Mouse (Mus musculus) 416B (cell line): ENCODE data around the gene Dap.

Experiments used
- DNase-seq: peaks from one replicate; pipeline ENCODE4 v3.0.0; 2011; ENCODE audit warnings: low read depth

Gene Dap

DNA sequence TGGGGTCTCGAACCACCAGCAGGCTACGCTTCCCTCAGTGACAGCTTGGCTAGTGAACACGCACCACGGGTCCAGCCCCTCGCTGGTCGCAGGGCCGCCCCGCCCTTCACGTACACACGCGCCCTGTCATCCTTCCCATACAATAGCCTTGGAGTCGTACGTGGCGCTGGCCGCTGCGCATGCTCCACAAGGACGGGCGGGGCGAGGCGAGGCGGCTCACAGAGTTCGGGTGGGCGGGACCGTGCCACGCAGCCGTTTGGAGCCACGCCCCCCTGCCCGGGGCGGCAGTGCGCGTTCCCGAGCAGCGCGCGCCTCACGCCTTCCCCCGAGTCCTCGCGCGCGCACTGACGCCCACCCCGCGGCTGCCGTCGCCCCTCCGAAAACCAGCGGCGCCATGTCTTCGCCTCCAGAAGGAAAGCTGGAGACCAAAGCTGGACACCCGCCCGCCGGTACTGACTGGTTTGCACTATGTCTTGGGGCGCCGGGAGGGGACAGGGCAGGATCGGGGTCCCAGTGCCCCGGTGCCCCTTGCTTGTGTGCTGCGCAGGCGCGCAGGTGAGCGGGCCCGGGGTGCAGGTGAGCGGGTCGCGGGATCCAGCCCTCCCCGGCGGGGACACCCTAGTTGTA lies at the start of gene Dap:
Gene Dap (plus strand): TSS at position 180 of the 627 bp plus-strand sequence.
- peak; percentile 96 for DNase-seq

DNA sequence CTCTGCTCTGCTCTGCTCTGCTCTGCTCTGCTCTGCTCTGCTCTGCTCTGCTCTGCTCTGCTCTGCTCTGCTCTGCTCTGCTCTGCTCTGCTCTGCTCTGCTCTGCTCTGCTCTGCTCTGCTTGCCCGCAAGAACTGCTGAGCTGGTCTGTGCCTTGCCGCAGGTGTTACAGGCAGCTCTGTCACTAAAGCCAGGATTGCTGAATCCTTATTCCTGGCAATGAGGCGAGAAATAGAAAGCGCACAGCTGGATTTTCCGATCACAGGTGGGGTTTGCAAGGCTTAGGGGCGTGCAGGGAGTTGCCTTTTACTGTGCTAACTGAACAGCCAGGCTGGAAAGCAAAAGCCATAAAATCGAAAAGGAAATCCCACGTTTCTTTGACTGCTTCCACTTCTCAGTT lies 47.5 kb upstream of the Dap start:
- no peak for DNase-seq

DNA sequence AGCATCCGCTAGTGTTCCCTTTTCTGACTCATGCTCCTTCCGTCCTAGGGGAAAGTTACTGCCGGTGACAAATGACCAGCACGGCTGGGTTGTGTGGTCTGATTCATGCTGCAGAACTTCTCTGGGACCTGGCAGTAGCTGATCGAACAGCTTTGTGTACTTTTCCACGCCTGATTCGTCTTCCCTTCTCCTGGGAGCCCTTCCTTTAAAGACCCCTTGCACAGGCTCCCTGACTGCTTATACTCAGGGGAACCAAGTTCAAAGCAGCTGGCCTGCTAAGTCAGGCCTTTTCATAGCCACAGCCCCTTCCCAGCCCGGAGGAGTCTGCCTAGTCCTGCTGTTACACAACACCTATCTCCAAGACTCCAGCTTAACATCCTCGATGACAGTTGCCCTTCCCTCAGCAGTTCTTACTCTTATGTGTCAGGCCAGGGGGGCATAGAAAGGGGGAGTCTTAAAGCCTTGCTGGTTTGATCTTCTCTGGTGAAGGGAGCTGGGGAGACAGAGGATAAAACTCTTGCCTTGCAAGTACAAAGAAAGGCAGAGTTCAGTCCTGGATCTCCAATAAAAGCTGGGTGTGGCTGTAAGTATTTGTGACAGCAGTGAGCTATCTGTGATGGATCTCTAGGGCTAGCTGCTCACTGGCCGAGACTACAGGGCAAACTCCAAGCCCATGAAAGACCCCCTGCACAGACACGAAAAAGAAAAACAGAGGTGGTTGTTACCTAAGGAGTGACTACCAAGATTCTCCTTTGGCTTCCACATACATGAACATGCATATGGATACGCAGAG lies 39.3 kb upstream of the Dap start:
- peak; percentile 72 for DNase-seq

DNA sequence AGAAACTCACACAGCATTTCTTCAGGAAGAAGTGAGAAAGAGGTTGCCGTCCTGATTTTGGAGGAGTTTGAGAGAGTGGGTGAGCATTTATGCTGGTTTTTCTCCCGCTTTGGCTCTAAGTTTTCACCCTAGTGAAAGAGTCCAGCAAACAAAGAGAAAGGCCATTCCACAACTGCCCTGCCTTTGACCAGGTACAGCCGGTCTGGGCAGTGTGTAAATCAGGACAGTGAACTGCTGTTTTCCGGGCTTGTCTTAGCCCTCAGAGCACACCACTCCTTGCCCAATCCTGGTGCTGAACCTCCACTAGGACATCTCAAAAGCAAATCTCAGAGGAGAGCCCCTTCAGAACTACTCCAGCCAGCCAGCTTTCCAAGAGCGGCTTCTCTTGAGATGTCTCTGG lies 38.6 kb upstream of the Dap start:
- DNase-seq: no peak

DNA sequence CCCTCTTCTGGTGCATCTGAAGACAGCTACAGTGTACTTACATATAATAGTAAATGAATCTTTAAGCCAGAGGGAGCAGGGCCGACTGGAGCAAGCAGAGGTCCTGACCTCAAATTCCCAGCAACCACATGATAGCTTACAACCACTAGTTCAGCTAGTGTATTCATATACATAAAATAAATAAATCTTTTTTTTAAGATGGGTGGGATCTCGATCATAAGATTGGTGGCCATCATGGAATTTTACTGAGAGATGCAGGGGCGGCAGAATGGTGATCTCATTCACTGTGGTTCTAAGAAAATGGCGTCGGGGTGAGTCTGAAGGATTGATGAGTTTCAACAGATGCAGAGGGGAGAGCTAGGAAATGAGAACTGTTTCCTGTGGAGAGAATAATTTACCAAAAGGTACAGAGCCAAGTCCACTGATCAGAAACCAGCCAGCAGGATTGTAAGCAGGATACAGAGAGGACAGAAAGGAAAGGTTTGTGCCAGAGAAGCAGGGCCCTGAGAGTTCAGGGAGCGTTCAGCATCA lies 37.7 kb upstream of the Dap start:
- no peak for DNase-seq

DNA sequence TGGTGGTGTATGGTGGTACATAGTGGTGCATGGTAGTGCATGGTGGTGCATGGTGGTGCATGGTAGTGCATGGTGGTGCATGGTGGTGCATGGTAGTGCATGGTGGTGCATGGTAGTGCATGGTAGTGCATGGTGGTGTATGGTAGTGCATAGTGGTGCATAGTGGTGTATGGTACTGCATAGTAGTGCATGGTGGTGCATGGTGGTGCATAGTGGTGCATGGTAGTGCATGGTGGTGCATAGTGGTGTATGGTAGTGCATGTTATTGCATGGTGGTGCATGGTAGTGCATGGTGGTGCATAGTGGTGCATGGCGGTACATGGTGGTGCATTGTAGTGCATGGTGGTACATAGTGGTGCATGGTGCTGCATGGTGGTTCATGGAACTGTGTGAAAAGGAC lies 31.6 kb upstream of the Dap start:
- DNase-seq: no peak

DNA sequence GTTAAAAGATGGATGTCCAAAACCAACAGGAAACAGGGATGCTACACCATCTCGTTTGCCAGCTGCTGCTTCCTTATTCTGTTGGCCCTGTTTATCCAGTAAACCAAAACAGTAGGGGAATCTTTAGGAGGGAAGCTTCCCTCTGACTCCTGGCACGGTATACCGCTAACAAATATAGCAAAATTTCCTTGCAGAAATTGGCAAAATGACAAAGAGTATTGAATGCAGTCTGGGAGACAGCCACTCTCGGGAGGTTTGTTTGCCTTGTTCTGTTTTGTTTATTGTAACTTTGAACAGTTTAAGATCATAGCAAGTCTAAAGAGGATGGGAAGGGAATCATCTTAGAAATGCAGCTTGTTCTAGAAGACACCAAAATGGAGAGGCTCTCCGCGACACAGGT lies 28.3 kb upstream of the Dap start:
- no peak for DNase-seq

DNA sequence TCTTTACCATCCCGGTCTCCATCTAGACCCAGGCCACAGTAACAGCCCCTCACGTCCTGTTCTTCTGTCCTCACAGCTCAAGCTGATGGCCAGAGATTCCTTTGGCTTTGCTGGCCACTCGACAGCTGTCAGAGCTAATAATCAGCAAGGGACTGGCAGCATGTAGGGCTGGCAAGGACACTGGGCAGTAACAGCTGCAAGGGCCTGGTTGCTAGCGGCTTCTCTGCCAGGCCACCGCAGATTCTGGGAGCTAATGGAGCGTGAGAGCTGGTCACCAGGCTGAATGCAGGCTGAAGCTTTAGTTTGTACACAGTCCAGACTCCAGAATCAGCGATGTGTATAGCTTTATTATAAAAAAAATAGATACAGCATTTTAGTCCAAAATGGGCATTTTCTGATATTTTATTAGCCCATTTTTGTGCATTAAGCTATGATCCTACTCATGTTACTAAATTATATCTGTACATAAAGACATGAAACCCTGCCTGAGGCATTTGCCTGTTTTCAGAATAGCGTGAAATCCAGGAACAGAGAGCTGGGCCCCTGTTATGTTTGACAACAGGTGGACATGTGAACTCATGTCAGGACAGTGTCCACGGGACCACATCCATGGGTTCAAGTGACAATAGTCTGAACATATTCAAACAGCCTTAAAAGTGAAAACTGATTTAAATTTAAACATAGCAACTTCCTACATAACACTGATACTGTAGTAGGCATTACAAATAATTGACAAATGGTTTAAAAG lies 16.6 kb upstream of the Dap start:
- no peak for DNase-seq

DNA sequence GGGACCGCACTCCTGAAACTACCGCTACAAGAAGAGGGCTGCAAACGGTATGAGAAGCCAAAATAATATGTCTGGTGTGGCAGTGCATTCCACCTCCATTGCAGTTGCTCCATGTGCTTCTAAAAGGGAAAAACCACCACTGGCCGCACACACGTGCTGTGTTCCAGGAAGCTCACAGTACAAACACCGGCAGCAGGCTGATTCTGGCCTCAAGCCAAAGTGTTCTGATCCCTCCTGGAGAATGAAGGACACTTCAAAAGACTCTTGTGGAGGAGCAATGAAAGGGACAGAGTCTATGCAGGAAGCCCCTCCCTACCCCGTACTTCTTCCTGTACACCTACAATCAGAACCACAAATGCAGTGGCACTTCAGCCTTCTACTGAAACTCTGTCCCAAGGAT lies 12.2 kb upstream of the Dap start:
- no peak for DNase-seq

DNA sequence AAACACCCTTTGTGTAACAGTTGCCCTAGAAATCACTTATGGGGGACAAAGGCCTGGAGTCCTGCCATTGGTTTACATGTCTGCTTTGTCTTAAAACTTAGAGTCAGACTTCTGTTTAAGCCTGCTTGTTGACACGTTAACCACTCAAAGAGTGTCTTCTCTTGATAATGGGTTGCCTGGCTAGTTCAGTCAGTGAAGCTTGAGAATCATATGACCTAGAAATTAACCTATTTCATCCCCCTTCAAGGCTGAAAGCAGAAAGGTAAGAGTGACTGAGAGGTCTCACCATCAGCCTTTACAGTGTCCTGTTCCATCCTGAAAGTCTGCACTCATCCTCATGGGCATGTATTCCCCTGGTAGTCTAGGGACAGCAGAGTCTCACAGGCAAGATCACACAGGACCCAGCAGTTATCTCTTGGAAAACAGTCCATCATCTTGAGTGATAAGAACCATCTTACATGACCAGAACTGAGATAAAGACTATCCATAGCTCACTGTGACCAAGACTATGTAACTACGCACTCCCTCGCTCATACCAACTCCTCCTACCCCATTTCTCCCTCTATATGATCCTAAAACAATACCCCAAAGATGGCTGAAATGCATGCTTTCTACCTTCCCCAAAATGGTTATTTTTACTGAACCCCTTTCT lies 10.4 kb upstream of the Dap start:
- no peak for DNase-seq

DNA sequence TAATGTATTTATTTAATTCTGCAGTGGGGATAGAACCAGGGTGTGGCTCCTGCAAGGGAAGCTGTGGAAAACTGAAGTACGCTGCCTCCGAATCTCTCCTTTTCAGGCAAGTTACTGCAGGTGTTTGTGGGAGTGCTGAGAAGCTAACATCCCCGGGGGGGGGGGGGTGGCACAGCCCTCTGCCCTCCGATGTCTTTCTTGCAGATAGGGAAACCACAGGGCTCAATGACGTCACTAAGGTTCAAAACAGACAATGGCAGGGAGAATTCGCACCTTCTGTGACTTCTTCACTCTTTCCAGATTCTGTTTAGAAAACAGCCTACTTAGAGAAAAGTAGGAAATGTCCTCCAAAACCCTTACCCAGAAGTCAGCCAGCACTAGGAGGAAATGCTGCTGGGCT lies 1.9 kb upstream of the Dap start:
- no peak for DNase-seq

DNA sequence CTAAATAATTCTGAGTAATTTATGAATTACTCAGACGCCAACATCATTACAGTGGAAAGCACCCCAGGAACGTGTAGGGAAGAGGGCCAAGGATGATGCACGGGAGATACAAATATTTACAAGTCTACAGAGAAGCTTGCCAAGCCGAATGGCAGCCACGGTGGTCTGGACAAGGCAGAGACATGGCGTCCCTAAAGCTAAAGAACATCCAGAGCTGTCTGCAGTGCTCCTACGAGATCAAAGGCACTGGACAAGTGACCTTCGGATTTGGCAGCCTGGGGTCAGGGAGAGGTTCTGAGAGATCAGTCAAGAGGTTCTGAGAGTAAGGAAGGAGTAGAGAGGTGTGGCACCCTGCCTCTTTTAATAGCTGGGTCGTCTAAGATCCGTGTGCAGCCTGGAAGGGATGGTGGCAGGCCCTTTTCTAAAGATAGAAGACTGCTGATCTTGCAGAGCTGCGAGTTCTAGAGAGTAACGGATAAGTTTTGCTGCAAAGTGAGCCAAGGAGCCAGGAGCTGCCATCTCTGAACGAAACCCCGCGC lies 449 bp upstream of the Dap start:
- no peak for DNase-seq

DNA sequence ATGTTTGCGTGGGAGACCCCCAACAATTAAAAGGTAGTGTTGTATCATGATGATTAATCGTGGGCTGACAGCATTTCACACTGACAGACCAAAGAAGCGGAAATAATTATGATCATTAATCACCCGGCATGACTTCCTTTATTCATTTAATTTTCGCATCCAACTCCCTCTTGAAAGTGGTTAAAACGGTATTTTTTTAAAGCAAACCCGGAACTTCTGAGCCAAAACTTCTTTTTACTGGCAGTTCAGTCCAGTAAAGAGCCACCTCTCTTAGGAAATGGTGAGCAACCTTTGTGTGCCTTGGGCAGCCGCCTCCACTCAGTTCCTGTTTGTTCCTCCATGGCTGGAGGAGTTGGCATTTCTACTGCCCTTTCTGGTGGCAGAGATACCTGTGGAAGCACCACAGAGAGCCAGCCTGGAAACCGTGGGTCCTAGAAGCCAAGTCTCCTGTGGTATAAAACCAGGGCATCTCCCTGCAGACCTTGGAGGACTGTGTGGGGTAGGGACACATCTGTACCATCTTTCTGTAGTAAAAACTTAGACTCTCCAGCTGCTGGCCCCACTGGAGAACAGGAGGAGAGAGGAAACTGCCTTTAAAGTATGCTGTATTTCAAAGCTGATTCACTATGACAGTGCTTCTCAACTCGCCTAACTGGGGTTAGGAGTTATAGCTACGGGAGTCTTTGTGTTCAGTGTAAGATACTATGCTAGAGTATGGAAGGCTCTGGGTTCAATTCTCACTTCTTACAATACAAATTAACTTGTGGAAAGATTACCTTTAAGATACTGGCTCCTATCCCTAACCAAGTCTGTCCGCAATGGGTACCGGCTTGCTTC lies 910 bp downstream of the Dap start:
- peak; percentile 66 for DNase-seq

DNA sequence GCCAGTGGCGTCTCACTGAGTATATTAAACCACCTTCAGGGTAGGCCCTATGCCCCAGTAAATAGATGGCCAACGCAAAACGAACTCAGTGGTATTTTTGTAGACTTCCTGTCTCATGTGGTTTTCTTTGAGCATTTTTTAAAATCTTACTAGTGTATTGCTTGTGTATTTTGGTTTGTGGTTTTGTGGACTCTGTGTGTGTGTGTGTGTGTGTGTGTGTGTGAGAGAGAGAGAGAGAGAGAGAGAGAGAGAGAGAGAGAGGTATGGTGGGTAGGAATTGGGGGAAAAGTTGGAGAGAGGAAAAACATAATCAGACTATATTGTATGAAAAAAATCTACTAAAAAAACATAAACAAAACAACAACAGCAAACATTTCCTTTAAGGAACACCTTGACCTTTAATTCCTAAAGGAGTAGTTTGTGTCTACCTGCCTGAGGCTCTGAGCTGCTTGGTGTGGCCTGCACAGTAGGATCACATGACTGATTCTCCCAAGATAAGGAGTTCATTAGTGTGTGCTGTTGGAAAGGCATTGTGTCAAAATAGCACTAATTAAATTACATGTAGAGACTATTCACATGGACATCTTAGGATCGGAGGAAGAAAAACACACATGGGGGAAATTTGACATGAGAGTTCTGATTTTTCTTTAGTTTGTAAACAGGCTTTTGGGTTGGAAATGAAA lies 1.7 kb downstream of the Dap start:
- peak; percentile 60 for DNase-seq

DNA sequence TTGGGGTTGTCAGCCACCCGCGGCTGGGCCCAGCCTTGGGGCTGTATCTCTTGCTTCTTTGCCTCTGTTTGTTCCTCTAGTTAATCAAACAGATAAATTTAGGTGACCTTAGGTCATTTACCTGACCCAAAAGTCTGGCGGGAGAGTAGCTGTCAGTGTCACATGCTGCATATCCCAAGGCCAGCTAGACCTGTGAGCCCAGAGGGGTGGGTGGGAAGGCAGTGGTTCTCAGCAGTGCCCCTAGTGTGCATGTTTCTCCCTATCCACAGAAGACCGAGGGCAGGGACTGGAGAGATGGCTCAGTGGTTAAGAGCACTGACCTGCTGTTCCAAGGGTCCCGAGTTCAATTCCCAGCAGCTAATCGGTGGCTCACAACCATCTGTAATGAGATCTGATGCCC lies 2.4 kb downstream of the Dap start:
- peak; percentile 11 for DNase-seq

DNA sequence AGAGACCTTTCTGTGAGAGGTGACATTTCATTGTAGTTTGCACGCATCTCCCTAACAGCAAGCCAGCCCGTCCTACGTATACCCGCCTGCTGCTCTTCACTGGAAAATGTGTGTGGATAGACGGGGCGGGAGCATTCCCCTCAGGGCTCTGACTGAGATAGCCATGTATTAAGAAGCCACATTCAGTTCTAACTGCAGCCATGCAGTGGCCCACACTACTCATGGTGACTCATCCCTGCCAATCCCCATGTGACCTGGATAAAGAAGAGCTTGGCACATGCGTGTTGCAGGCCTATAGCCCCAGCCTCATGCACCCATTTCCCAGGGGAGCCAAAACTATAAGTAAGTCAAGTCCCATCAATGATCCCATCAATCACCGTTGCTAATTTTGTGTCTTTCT lies 3.7 kb downstream of the Dap start:
- DNase-seq: peak; percentile 24

DNA sequence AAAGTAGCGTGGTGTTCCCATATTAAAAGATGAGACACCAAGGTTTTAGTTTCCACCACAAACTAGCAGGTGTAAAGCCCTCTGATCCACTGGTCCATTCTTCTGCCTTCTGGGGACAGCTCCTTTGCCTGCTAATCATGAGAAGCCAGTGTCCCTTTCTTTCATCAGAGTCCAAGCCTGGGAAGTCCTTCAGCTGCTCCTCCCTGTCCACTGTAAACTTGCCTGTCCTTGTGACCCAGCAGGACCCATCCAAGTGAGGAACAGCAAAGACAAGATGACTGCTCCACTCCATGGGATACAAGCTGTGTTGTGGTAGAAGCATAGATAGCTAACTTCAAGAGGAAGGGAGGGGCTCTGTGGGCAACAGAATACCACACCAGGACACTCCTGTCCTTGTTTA lies 8.9 kb downstream of the Dap start:
- no peak for DNase-seq

DNA sequence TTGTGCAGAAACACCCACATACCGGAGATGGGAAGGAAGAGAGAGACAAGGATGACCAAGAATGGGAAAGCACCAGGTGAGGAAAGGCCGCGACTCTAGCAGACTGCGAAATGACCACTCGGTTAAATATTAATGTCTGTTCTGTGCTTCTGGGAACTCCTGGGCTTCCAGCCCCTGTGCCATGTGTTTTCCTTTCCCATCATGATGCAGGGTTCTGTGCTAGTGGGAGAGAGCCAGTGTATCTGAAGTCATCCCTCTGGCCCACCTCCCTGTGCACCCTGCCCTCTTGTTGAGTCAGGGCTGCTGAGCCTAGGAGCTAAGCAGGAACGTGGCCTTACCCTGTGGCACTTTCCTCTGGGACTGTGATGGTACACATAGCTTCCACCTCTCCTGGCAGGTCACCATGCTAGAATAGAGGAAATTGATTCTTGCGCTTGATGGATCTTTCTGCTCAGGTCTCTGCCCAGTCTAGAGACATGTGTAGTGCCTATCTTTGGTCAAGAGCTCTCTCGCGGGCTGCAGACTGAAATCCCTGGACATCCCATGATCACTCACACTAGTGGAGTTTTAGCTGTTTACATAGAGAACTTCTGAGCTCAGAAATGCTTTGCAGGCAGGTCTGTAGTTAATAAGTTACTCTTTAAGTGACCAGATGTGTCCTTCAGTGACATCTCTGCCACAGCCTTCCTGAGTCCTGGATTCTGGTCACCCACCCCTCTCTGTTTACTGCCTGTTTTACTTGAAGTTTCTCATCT lies 11.9 kb downstream of the Dap start:
- no peak for DNase-seq

DNA sequence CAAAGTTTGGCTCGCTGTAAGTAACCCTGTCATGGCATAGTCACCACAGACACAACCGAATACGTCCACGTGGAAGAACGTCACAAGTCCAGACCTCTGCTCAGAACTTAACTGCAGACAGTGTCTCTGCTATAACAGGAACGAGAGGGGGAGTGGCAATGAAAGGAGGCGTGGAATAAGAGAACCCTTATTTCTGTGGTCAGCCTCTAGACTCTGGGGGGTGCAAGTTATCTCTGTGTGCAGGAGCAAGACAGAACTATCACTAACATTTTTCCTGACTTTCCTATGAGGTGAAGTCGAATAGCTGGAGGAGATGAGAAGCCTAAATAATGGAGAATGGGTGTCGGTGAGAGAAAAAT lies 12.4 kb downstream of the Dap start:
- DNase-seq: no peak

DNA sequence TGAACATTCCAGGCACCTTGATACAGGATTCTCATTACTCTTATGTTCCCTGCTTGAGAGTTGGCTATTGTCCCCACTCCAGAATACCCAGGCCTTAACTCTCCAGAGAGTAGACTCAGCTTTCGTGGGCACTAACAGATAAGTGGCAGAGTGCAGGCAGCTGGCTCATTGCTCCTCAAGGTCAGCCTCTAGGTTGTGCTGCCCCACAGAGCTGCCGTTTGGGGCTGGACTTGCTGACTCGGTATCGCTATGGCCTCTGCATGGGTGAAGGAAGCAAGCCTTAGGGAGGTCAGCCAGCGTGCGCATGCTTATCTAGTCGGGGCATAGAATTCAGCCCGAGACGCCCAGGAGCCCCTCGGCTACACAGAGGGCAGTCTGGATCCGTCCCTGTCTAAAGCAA lies 13.3 kb downstream of the Dap start:
- DNase-seq: peak; percentile 66
